In the genomic region with DNA sequence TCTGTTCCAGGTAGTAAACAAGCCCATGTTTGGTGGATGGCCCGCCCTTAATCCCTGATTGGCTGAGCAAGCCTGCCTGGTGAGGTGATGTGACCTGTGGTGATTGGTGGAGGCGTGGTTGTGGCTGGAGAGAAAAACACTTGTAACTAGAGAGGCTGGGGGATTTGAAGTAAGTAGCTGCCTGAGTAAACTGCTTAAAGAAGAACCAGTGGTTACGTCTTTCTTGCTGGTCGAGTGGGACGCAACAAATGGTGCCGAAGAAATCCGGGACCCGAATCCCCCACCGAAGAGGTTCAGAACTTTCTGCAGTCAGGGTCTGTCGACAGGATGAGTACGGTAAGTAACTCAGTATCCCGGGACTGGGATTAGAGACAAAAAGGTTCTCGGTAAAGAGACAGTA, we compare ENCODE assay signal across 1 mouse cellular context.
TF ChIP-seq lines count a peak whose summit lies in the region.

No protein-coding gene starts in this region.

TF ChIP-seq in CH12.LX, 34 proteins besides CTCF, POLR2A, EP300 and RAD21:
- 0 out of 2 replicates have a peak, but pooled peaks have one; percentile 46 for TF ChIP-seq SIN3A (IDR thresholded peaks at IDR 0.05; ENCODE audit: low read length)
TF ChIP-seq in CH12.LX: peak in this region for 1; not testable (repeated sequence) for 33.
